Mouse (Mus musculus): ENCODE results near the gene Slc36a1. TPM values are rescaled to one million over a fixed set of nuclear protein-coding genes. Genes with fewer than 3 reads are reported as not detected.

The Slc36a1 gene
- total and polyA plus RNA-seq, 3 experiments: 11.4 to 13.2 (median 11.4) TPM

GRCm38 (mm10) chr11:55197086-55197485 lies 7.1 kb upstream of the Slc36a1 start:
- no peak for TF ChIP-seq POLR2A (IDR thresholded peaks at IDR 0.05; ENCODE audit: insufficient read depth, low read depth, low read length)
- TF ChIP-seq EP300 (IDR thresholded peaks at IDR 0.05; ENCODE audit: insufficient read depth, low read depth, low read length): no peak
- no peak for TF ChIP-seq CTCF (IDR thresholded peaks at IDR 0.05)
- Histone ChIP-seq H3K4me1 (ENCODE audit: control insufficient read depth, insufficient read depth, low read length) (no peaks in the 10 kb centered on the region), H3K36me3 (ENCODE audit: control insufficient read depth, insufficient read depth, low read length) (no peaks in the 10 kb centered on the region), H3K27me3 (ENCODE audit: control insufficient read depth, insufficient read depth, low read length) (no peaks in the 10 kb centered on the region), H3K27ac (no peak overlapping the region), H3K4me3 (no peak overlapping the region), H3K79me2 (replicated peaks; ENCODE audit: control insufficient read depth, insufficient read depth, low read length) (no peaks in the 10 kb centered on the region), H3K9ac (ENCODE audit: low read depth, low read length) (no peak overlapping the region)
- DNase-seq: no peak
- intact Hi-C loops (cut with DNase I): no loop called here
- WGBS: 61% methylated on average over 6 of the region's 6 CpGs

- no peak overlapping the region for H3K27ac ChIP-seq
- TF ChIP-seq CTCF (IDR thresholded peaks at IDR 0.05) (no peak), EP300 (IDR thresholded peaks at IDR 0.05; ENCODE audit: insufficient read depth, low read depth, low read length) (no peak), POLR2A (IDR thresholded peaks at IDR 0.05; ENCODE audit: insufficient read depth, low read depth, low read length) (no peak)
- H3K36me3 ChIP-seq (ENCODE audit: control insufficient read depth, insufficient read depth, low read length): no peaks in the 10 kb centered on the region
- intact Hi-C loops (cut with DNase I): no loop called here
- H3K9ac ChIP-seq (ENCODE audit: low read depth, low read length): no peak overlapping the region
- H3K27me3 ChIP-seq (ENCODE audit: control insufficient read depth, insufficient read depth, low read length): no peaks in the 10 kb centered on the region
- H3K4me1 ChIP-seq (ENCODE audit: control insufficient read depth, insufficient read depth, low read length): no peaks in the 10 kb centered on the region
- WGBS: 39% methylated on average over 8 of the region's 8 CpGs
- DNase-seq: no peak
- no peaks in the 10 kb centered on the region for H3K79me2 ChIP-seq (replicated peaks; ENCODE audit: control insufficient read depth, insufficient read depth, low read length)
- no peak overlapping the region for H3K4me3 ChIP-seq
Measured at GRCm38 (mm10) chr11:55197740-55198510, 6.2 kb upstream of the Slc36a1 start.

GRCm38 (mm10) chr11:55204602-55205001 lies 452 bp downstream of the Slc36a1 start:
- peak; percentile 30 to 61 for DNase-seq

GRCm38 (mm10) chr11:55208001-55208690 lies 4.0 kb downstream of the Slc36a1 start:
- no peaks in the 10 kb centered on the region for H3K36me3 ChIP-seq (ENCODE audit: control insufficient read depth, insufficient read depth, low read length)
- no peak overlapping the region for H3K9ac ChIP-seq (ENCODE audit: low read depth, low read length)
- no peak for TF ChIP-seq POLR2A (IDR thresholded peaks at IDR 0.05; ENCODE audit: insufficient read depth, low read depth, low read length)
- no peak for TF ChIP-seq EP300 (IDR thresholded peaks at IDR 0.05; ENCODE audit: insufficient read depth, low read depth, low read length)
- TF ChIP-seq CTCF (IDR thresholded peaks at IDR 0.05): no peak
- no peak overlapping the region for H3K4me3 ChIP-seq
- intact Hi-C loops (cut with DNase I): no loop called here
- peaks cover 3% of the 10 kb centered on the region; the same call in 1 of the 2 replicates for H3K79me2 ChIP-seq (replicated peaks; ENCODE audit: control insufficient read depth, insufficient read depth, low read length)
- no peak overlapping the region for H3K27ac ChIP-seq
- peaks cover 1% of the 10 kb centered on the region for H3K4me1 ChIP-seq (ENCODE audit: control insufficient read depth, insufficient read depth, low read length)
- peak in 1 of 2 experiments; percentile 52 for DNase-seq
- H3K27me3 ChIP-seq (ENCODE audit: control insufficient read depth, insufficient read depth, low read length): no peaks in the 10 kb centered on the region
- WGBS: 53% methylated on average over 6 of the region's 6 CpGs

More at GRCm38 (mm10) chr11:55204602-55205001, 452 bp downstream of the Slc36a1 start:
- Histone ChIP-seq H3K79me2 (replicated peaks; ENCODE audit: control insufficient read depth, insufficient read depth, low read length) (peaks cover 3% of the 10 kb centered on the region; the same call in 1 of the 2 replicates), H3K27ac (peak overlapping the region; percentile 74), H3K4me3 (peak overlapping the region; percentile 72), H3K36me3 (ENCODE audit: control insufficient read depth, insufficient read depth, low read length) (no peaks in the 10 kb centered on the region), H3K4me1 (ENCODE audit: control insufficient read depth, insufficient read depth, low read length) (no peaks in the 10 kb centered on the region; the same call in 1 of the 2 replicates), H3K9ac (ENCODE audit: low read depth, low read length) (peak overlapping the region; percentile 76), H3K27me3 (ENCODE audit: control insufficient read depth, insufficient read depth, low read length) (no peaks in the 10 kb centered on the region)
- no peak for TF ChIP-seq CTCF (IDR thresholded peaks at IDR 0.05)
- no peak for TF ChIP-seq EP300 (IDR thresholded peaks at IDR 0.05; ENCODE audit: insufficient read depth, low read depth, low read length)
- TF ChIP-seq POLR2A (IDR thresholded peaks at IDR 0.05; ENCODE audit: insufficient read depth, low read depth, low read length): no peak
- intact Hi-C loops (cut with DNase I): loop anchor here (1.0 to 5.0 kb wide), 3 partner anchors 33 to 240 kb away; no protein-coding TSS in a partner anchor
- under 1% methylated on average over 17 of the region's 17 CpGs for WGBS

GRCm38 (mm10) chr11:55209032-55209431 lies 4.9 kb downstream of the Slc36a1 start:
- intact Hi-C loops (cut with DNase I): no loop called here
- Histone ChIP-seq H3K27me3 (ENCODE audit: control insufficient read depth, insufficient read depth, low read length) (no peaks in the 10 kb centered on the region), H3K4me1 (ENCODE audit: control insufficient read depth, insufficient read depth, low read length) (peaks cover 4% of the 10 kb centered on the region), H3K27ac (no peak overlapping the region), H3K36me3 (ENCODE audit: control insufficient read depth, insufficient read depth, low read length) (no peaks in the 10 kb centered on the region), H3K9ac (ENCODE audit: low read depth, low read length) (no peak overlapping the region), H3K4me3 (no peak overlapping the region), H3K79me2 (replicated peaks; ENCODE audit: control insufficient read depth, insufficient read depth, low read length) (peaks cover 3% of the 10 kb centered on the region; the same call in 1 of the 2 replicates)
- no peak for DNase-seq
- 64% methylated on average over 2 of the region's 2 CpGs for WGBS
- TF ChIP-seq CTCF (IDR thresholded peaks at IDR 0.05) (no peak), EP300 (IDR thresholded peaks at IDR 0.05; ENCODE audit: insufficient read depth, low read depth, low read length) (no peak), POLR2A (IDR thresholded peaks at IDR 0.05; ENCODE audit: insufficient read depth, low read depth, low read length) (no peak)
